In genomic region chr11:35985841-35986393, GRCm38 (mm10) we compare ENCODE assay signal across 8 mouse cellular contexts. TPM values are rescaled to one million over a fixed set of nuclear protein-coding genes. Genes with fewer than 3 reads are reported as not detected.
A peak's percentile ranks its signal among the peaks of the same experiment; 100 is the strongest.
DNase-seq lines count a peak whose midpoint lies in the region; ATAC-seq and TF ChIP-seq lines count a peak whose summit lies in the region.

No protein-coding gene starts in this region.

- H3K27ac ChIP-seq in heart, embryonic 12.5 days (ENCODE audit: poor library complexity, severe bottlenecking) = no peak overlapping the region
- no peak overlapping the region for H3K27ac ChIP-seq in heart, postnatal 0 days (ENCODE audit: low read depth)
- H3K27ac ChIP-seq in liver, embryonic 14.5 days = no peak overlapping the region
- H3K27ac ChIP-seq in neural tube, embryonic 14.5 days (ENCODE audit: low read depth, low read length) = no peak overlapping the region

- peaks cover 16% of the 10 kb centered on the region; the same call in 1 of the 2 replicates for H3K27me3 ChIP-seq in heart, embryonic 12.5 days (replicated peaks)
- H3K27me3 ChIP-seq in heart, postnatal 0 days (ENCODE audit: control insufficient read depth, insufficient read depth, low read length) = peaks cover 10% of the 10 kb centered on the region
- H3K27me3 ChIP-seq in liver, embryonic 14.5 days (ENCODE audit: control insufficient read depth, insufficient read depth, low read length) = peaks cover 6% of the 10 kb centered on the region; the same call in 1 of the 2 replicates
- no peaks in the 10 kb centered on the region for H3K27me3 ChIP-seq in neural tube, embryonic 14.5 days (ENCODE audit: control insufficient read depth, insufficient read depth, low read length)

- peak; percentile 73 for ATAC-seq in heart, embryonic 12.5 days (ENCODE audit: insufficient number of reproducible peaks, low FRiP score)
- peak; percentile 57 for ATAC-seq in heart, postnatal 0 days (ENCODE audit: insufficient read depth, low read depth)
- no peak for ATAC-seq in liver, embryonic 14.5 days (ENCODE audit: insufficient read depth)
- ATAC-seq in neural tube, embryonic 14.5 days (ENCODE audit: low read depth) = peak; percentile 85

- H3K9me3 ChIP-seq in heart, embryonic 12.5 days (replicated peaks) = no peaks in the 10 kb centered on the region
- H3K9me3 ChIP-seq in heart, postnatal 0 days (replicated peaks; ENCODE audit: control insufficient read depth, low read length) = no peaks in the 10 kb centered on the region
- no peaks in the 10 kb centered on the region for H3K9me3 ChIP-seq in liver, embryonic 14.5 days (ENCODE audit: control insufficient read depth, low read length)
- H3K9me3 ChIP-seq in neural tube, embryonic 14.5 days (ENCODE audit: control insufficient read depth, low read length) = no peaks in the 10 kb centered on the region

- WGBS in heart, embryonic 12.5 days = under 1% methylated on average over 19 of the region's 19 CpGs
- WGBS in heart, postnatal 0 days = 1% methylated on average over 19 of the region's 19 CpGs
- WGBS in liver, embryonic 14.5 days (ENCODE audit: insufficient replicate concordance) = 2% methylated on average over 19 of the region's 19 CpGs
- WGBS in neural tube, embryonic 14.5 days = 2% methylated on average over 19 of the region's 19 CpGs

- H3K9ac ChIP-seq in heart, embryonic 12.5 days = no peak overlapping the region
- no peak overlapping the region for H3K9ac ChIP-seq in heart, postnatal 0 days (replicated peaks; ENCODE audit: low read depth, low read length)
- H3K9ac ChIP-seq in liver, embryonic 14.5 days (replicated peaks) = no peak overlapping the region
- H3K9ac ChIP-seq in neural tube, embryonic 14.5 days (replicated peaks; ENCODE audit: low read depth, low read length) = peak overlapping the region; percentile 21; the same call in 1 of the 2 replicates

- H3K4me2 ChIP-seq in heart, embryonic 12.5 days = peak overlapping the region; percentile 68
- H3K4me2 ChIP-seq in heart, postnatal 0 days (ENCODE audit: low read depth, low read length) = peak overlapping the region; percentile 48
- peak overlapping the region; percentile 3; the same call in 1 of the 2 replicates for H3K4me2 ChIP-seq in liver, embryonic 14.5 days (ENCODE audit: low read depth)
- H3K4me2 ChIP-seq in neural tube, embryonic 14.5 days (ENCODE audit: low read depth, low read length) = peak overlapping the region; percentile 40

- H3K36me3 ChIP-seq in heart, embryonic 12.5 days = no peaks in the 10 kb centered on the region
- H3K36me3 ChIP-seq in heart, postnatal 0 days (replicated peaks; ENCODE audit: control insufficient read depth, insufficient read depth, low read length) = no peaks in the 10 kb centered on the region
- H3K36me3 ChIP-seq in liver, embryonic 14.5 days (replicated peaks; ENCODE audit: control insufficient read depth, insufficient read depth, low read depth) = no peaks in the 10 kb centered on the region
- no peaks in the 10 kb centered on the region for H3K36me3 ChIP-seq in neural tube, embryonic 14.5 days (ENCODE audit: control insufficient read depth, insufficient read depth, low read length)

- H3K4me3 ChIP-seq in heart, embryonic 12.5 days = peak overlapping the region; percentile 30
- H3K4me3 ChIP-seq in heart, postnatal 0 days (ENCODE audit: low read depth, low read length) = peak overlapping the region; percentile 21
- no peak overlapping the region for H3K4me3 ChIP-seq in liver, embryonic 14.5 days (ENCODE audit: insufficient read depth in 1 of 2, low read depth in 2 of 2, low read length in 2 of 2)
- peak overlapping the region; percentile 15; the same call in 1 of the 2 replicates for H3K4me3 ChIP-seq in neural tube, embryonic 14.5 days (ENCODE audit: low read depth, low read length)

- no peak for DNase-seq in heart, adult 11 months
- DNase-seq in cerebellum, postnatal 25 days = peak; percentile 63 to 68
- DNase-seq in heart, postnatal 0 days (ENCODE audit: low spot score) = peak; percentile 15
- DNase-seq in kidney, postnatal 4 days = peak; percentile 54 to 71
- no peak for DNase-seq in liver, embryonic 14.5 days (ENCODE audit: low read depth in 3 of 3, low spot score in 3 of 3)
- no peak for DNase-seq in spleen, adult 12 weeks (ENCODE audit: low spot score)

- TF ChIP-seq CTCF in heart, postnatal 0 days (IDR thresholded peaks at IDR 0.05; ENCODE audit: low read depth) = no peak
- peak; percentile 43 for TF ChIP-seq CTCF in liver, embryonic 14.5 days (IDR thresholded peaks at IDR 0.05; ENCODE audit: low read depth)

- H3K4me1 ChIP-seq in heart, embryonic 12.5 days (replicated peaks) = peaks cover 7% of the 10 kb centered on the region
- H3K4me1 ChIP-seq in heart, postnatal 0 days (ENCODE audit: control insufficient read depth, insufficient read depth) = no peaks in the 10 kb centered on the region
- no peaks in the 10 kb centered on the region for H3K4me1 ChIP-seq in liver, embryonic 14.5 days (replicated peaks; ENCODE audit: control insufficient read depth in 2 of 2, insufficient read depth in 2 of 2, low read length in 1 of 2)
- peaks cover 6% of the 10 kb centered on the region; the same call in 1 of the 2 replicates for H3K4me1 ChIP-seq in neural tube, embryonic 14.5 days (ENCODE audit: control insufficient read depth, insufficient read depth, low read length)

- no peak for TF ChIP-seq EP300 in heart, postnatal 0 days (IDR thresholded peaks at IDR 0.05; ENCODE audit: low read depth)
- TF ChIP-seq EP300 in liver, embryonic 14.5 days (IDR thresholded peaks at IDR 0.05; ENCODE audit: low read depth) = no peak

RNA-seq across cellular contexts. Expression of gene Wwc1, which starts 5.6 kb away (rescaled TPM):
- polyA plus RNA-seq in heart, embryonic 12.5 days (2016; fragmentation: Nextera tagmentation; extraction: Ambion mirVana) = 3.4 and 3.8 TPM in 2 replicates
- total RNA-seq in heart, postnatal 0 days (2014; rRNA removed; ENCODE audit: low replicate concordance) = 0.89 and 1.6 TPM in 2 replicates
- polyA plus RNA-seq in heart, postnatal 0 days (2015; fragmentation: Nextera tagmentation; extraction: Ambion mirVana) = 0.31 and 0.69 TPM in 2 replicates
- 1.7 and 2.5 TPM in 2 replicates for polyA plus RNA-seq in liver, embryonic 14.5 days (2012; rRNA removed)
- 0.65 and 0.85 TPM in 2 replicates for polyA plus RNA-seq in liver, embryonic 14.5 days (2014; fragmentation: Nextera tagmentation; extraction: Ambion mirVana)
- 6.0 and 7.2 TPM in 2 replicates for polyA plus RNA-seq in neural tube, embryonic 14.5 days (2014; fragmentation: Nextera tagmentation; extraction: Ambion mirVana)

Comparison
In these comparisons a context has a peak if more than half of its experiments do, and no peak if none do; other contexts are left out.
1. DNase-seq: peak in cerebellum, postnatal 25 days (2 of 2), heart, postnatal 0 days (single experiment) and kidney, postnatal 4 days (2 of 2); none in heart, adult 11 months (single experiment), liver, embryonic 14.5 days (0 of 3) and spleen, adult 12 weeks (single experiment).
2. H3K4me2 ChIP-seq: peak in every context shown above with its lines; median percentile 68 in heart, embryonic 12.5 days; 48 in heart, postnatal 0 days; 40 in neural tube, embryonic 14.5 days; 3 in liver, embryonic 14.5 days.
3. H3K4me3 ChIP-seq: peak in heart, embryonic 12.5 days (single experiment), heart, postnatal 0 days (single experiment) and neural tube, embryonic 14.5 days (single experiment); none in liver, embryonic 14.5 days (0 of 2).